Comparison of ENCODE assay signal across 11 mouse cellular contexts in genomic region chr9:94526473-94526872, GRCm38 (mm10). TPM values are rescaled to one million over a fixed set of nuclear protein-coding genes. Genes with fewer than 3 reads are reported as not detected.
DNase-seq lines count a peak whose midpoint lies in the region; ATAC-seq and TF ChIP-seq lines count a peak whose summit lies in the region.
"Had no signal": no experiment of that assay in that cellular context is flagged by ENCODE, and none has a peak within 500 bp of the region (broad histone marks: within the 10 kb centered on the region; RNA-seq: fewer than 3 reads in every experiment).

No protein-coding gene starts in this region.

- no peaks in the 10 kb centered on the region for H3K9me3 ChIP-seq in forebrain, postnatal 0 days (ENCODE audit: low read length)
- H3K9me3 ChIP-seq: embryonic facial prominence, embryonic 13.5 days; midbrain, embryonic 12.5 days had no signal

- H3K4me2 ChIP-seq in forebrain, postnatal 0 days (ENCODE audit: low read depth): peak overlapping the region; percentile 11; the same call in 1 of the 2 replicates
- H3K4me2 ChIP-seq: embryonic facial prominence, embryonic 13.5 days; midbrain, embryonic 12.5 days had no signal

- no peaks in the 10 kb centered on the region for H3K36me3 ChIP-seq in forebrain, postnatal 0 days (ENCODE audit: insufficient read depth)
- H3K36me3 ChIP-seq: midbrain, embryonic 12.5 days had no signal

- no peak for TF ChIP-seq CTCF in layer of hippocampus, adult 2 months (conservative IDR thresholded peaks at IDR 0.05)
- TF ChIP-seq CTCF in forebrain, postnatal 0 days (IDR thresholded peaks at IDR 0.05; ENCODE audit: low read depth): no peak

- peaks cover 3% of the 10 kb centered on the region; the same call in 1 of the 2 replicates for H3K4me1 ChIP-seq in forebrain, postnatal 0 days (ENCODE audit: insufficient read depth)
- H3K4me1 ChIP-seq: midbrain, embryonic 12.5 days had no signal

- peak; percentile 36; the same call in 1 of the 2 replicates for ATAC-seq in forebrain, postnatal 0 days

- peak overlapping the region; percentile 8; the same call in 1 of the 2 replicates for H3K4me3 ChIP-seq in layer of hippocampus, adult 2 months
- no peak overlapping the region for H3K4me3 ChIP-seq in forebrain, postnatal 0 days (ENCODE audit: low read depth, low read length)
- H3K4me3 ChIP-seq: embryonic facial prominence, embryonic 13.5 days; midbrain, embryonic 12.5 days had no signal

- DNase-seq in cerebellum, adult 9-11 months: peak; percentile 60
- no peak for DNase-seq in cerebellum, postnatal 36 days
- DNase-seq in layer of hippocampus, adult 2 months (ENCODE audit: low spot score in 2 of 2): peak in 1 of 2 experiments; percentile 10
- DNase-seq in layer of hippocampus, adult 8-10 months (ENCODE audit: low spot score in 2 of 2): no peak
- DNase-seq in 416B (ENCODE audit: low read depth): peak; percentile 10
- DNase-seq in forebrain, postnatal 0 days: peak; percentile 65
- no peak for DNase-seq in gastrocnemius, postnatal 36 days
- no peak for DNase-seq in kidney, postnatal 4 days
- DNase-seq: kidney, adult 9 months had no signal

- intact Hi-C loops in gastrocnemius, postnatal 36 days (cut with DNase I): no loop called here

- H3K9ac ChIP-seq in forebrain, postnatal 0 days: no peak overlapping the region
- H3K9ac ChIP-seq: embryonic facial prominence, embryonic 13.5 days; midbrain, embryonic 12.5 days had no signal

- 19% methylated on average over 7 of the region's 7 CpGs for WGBS in forebrain, postnatal 0 days

- peak overlapping the region; percentile 46 for H3K27ac ChIP-seq in layer of hippocampus, adult 2 months
- H3K27ac ChIP-seq in forebrain, postnatal 0 days (ENCODE audit: low read depth, low read length): no peak overlapping the region
- H3K27ac ChIP-seq: embryonic facial prominence, embryonic 13.5 days; midbrain, embryonic 12.5 days had no signal

- no peaks in the 10 kb centered on the region for H3K27me3 ChIP-seq in forebrain, postnatal 0 days (ENCODE audit: insufficient read depth, low read length)
- H3K27me3 ChIP-seq: embryonic facial prominence, embryonic 13.5 days; midbrain, embryonic 12.5 days had no signal

RNA-seq across cellular contexts. Expression of gene 1190002N15Rik, which starts 11.4 kb away (rescaled TPM):
- 10 to 100 TPM; 18.2 to 18.8 TPM for total RNA-seq in layer of hippocampus, adult 2 months (2021)
- 10 to 100 TPM; 18.1 to 19.6 (median 18.9) TPM for total RNA-seq in layer of hippocampus, adult 8-10 months (2022)
- 30.3 and 37.7 TPM in 2 replicates for total RNA-seq in forebrain, postnatal 0 days (2014; rRNA removed)
- polyA plus RNA-seq in forebrain, postnatal 0 days (2015; fragmentation: Nextera tagmentation; extraction: Ambion mirVana): 7.3 TPM in 2 replicates
- 1 to 10 TPM; 4.1 to 4.7 TPM for total RNA-seq in gastrocnemius, postnatal 36 days (2021)

Comparison
In these comparisons a context has a peak if more than half of its experiments do, and no peak if none do; other contexts are left out.
1. DNase-seq: peak in cerebellum, adult 9-11 months (single experiment), 416B (single experiment) and forebrain, postnatal 0 days (single experiment); none in cerebellum, postnatal 36 days (0 of 2), layer of hippocampus, adult 8-10 months (0 of 2), gastrocnemius, postnatal 36 days (0 of 2) and kidney, postnatal 4 days (0 of 2).